Mouse (Mus musculus): ENCODE measurements around the gene Manf. TPM values are rescaled to one million over a fixed set of nuclear protein-coding genes. Genes with fewer than 3 reads are reported as not detected.

The Manf gene
- 119 to 168 TPM (median 130 TPM) in 4 replicates for total RNA-seq (2023; ENCODE audit: inconsistent age)

GRCm38 (mm10) chr9:106891829-106892551 is at the start of gene Manf:
Gene Manf (minus strand): TSS chr9:106891979.

DNA sequence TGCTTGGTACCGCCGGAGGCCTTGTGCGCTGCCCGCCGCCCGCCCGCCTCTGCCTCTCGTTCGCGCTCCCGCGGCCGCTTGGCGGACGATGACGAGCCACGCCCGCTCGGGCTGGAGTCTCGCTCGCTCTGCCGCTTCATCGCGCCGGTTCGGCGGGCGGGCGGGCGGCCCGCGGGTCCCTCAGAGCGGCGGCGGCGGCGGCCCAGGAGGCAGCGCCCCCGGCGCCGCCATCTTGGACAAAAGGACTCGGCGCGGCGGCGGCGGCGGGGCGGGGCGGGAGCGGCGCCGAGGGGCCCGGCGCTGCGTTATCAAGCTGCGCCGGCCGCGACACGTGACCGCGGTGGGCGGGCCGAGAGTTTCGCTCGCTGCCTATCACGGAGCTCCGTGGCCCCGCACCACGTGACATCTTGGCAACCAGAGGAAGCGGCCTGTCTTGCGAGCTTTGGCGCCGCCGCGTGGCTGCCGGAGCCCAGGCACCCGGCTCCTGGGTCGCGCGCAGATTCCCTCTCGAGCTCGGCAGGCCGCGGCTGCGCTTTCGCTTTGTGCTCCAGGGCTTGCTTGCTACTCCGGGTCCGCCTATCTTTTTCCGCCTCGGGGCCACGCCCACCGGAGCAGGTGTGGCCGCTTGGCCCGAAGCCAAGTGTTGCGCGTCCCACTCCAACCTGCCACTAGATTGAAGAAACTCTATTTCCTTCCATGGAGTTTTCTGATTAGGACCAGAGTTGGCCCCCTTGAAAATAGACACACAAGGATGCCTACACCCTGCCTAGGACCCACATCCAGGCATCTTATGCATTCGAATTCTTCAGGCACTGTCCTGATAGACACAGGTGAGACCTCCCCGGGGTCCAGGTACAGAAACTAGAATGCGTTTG is 4.7 kb downstream of the Manf start, which contains the start of gene Rbm15b:
Gene Rbm15b, minus strand, starts transcription at position 601 of the 875 bp plus-strand sequence.

GRCm38 (mm10) chr9:106821618-106822380 is 70.0 kb downstream of the Manf start, which contains the start of gene Dcaf1:
Gene Dcaf1 (plus strand): TSS chr9:106821874.

GRCm38 (mm10) chr9:106788812-106789321 is 102.9 kb downstream of the Manf start, which contains the start of gene Rad54l2:
Gene Rad54l2 (minus strand): TSS chr9:106789194.

Other genes with a start within 250 kb of the Manf start
- not detected in 4 replicates for gene Grm2, start 235.9 kb downstream of the Manf start, total RNA-seq (2023; ENCODE audit: inconsistent age)
- gene Tex264, start 206.1 kb downstream of the Manf start, total RNA-seq (2023; ENCODE audit: inconsistent age) = 33.3 to 39.5 TPM (median 36.0 TPM) in 4 replicates
- gene Rad54l2, start 102.8 kb downstream of the Manf start, total RNA-seq (2023; ENCODE audit: inconsistent age) = 29.6 to 37.8 TPM (median 34.4 TPM) in 4 replicates
- gene Dcaf1, start 70.1 kb downstream of the Manf start, total RNA-seq (2023; ENCODE audit: inconsistent age) = 32.6 to 47.7 TPM (median 38.8 TPM) in 4 replicates
- 25.8 to 43.4 TPM (median 40.4 TPM) in 4 replicates for gene Rbm15b, start 4.6 kb downstream of the Manf start, total RNA-seq (2023; ENCODE audit: inconsistent age)

All from B cell, adult (primary cell).